Mouse (Mus musculus) layer of hippocampus, postnatal 25 days (tissue): Measurements from ENCODE around the gene Zfp36l2. TPM values are rescaled to one million over a fixed set of nuclear protein-coding genes. Genes with fewer than 3 reads are reported as not detected.

Source experiments
- DNase-seq, 2 experiments: peaks; one replicate each; pipeline ENCODE4 v3.0.0; 2022; ENCODE audit warnings: mixed read lengths in 2 of 2, low spot score in 1 of 2; ENCODE audit errors: extremely low spot score in 1 of 2
- total RNA-seq, 2 experiments: library from RNA; stranded (reverse); gene quantifications; 2 replicates each; pipeline ENCODE4 v1.2.3; 2021

Gene Zfp36l2
- total RNA-seq, 2 experiments from 2014 or later: 26.6 to 28.7 TPM

DNA sequence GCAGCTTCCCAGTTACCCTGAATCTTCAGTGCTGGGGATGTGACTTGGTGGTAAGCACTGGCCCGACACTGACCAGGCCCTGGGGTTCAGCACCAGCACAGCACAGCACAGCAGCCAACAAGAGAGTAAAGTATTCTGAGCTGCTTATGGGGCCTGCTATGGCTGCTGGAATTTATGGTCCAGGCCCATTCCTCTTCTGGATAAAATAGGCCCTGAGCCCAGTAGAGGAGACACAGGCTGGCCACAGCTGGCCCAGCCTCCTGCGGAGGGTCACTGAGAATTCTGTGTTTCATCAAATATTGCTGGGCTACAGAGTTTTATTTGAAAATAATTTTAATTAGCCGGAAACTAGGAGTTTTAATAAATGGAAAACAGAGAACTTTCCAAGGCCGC, 7.8 kb downstream of the Zfp36l2 start:
- DNase-seq: no peak

DNA sequence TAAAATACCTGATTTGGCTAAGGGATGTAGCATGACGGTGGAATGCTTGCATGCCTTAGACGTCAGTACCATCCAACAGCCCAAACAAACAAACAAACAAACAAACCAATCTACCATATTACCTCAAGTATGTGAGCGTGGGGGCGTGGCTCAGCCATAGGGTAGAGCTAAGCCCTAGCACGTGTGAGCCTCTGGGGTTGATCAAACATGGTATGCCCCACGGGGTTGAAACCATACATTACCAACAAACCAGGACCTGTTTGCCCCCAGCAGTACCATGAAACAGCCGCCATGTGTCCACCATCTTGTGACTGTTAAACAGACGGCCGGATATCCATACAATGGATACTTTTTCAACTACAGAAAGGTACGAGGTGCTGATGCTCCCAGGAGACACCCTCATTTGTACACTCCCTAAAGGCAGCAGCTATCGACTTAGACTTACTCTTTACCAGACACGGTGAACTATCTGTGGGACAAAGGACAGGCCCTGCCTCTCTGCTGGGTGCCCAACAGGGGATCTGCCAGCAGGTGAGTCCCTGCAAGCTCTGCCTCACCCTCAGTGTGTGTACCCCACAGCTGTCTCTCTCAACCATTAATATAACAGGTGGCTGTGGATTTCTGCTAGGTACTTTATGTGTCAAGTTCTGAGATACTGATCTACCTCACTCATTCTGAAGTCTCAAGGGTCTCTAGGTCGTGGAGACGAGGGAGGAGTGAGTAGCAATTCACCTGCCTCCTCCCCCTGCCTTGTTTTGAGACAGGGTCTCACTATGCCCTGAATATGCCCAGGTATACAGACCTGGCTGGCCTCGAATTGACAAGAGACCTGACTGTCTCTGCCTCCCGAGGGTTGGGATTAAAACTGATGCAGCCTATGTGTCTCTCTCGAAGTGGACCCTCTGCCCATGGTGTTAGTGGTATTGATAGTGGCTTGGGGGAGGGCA, 8.4 kb downstream of the Zfp36l2 start:
- DNase-seq: no peak

DNA sequence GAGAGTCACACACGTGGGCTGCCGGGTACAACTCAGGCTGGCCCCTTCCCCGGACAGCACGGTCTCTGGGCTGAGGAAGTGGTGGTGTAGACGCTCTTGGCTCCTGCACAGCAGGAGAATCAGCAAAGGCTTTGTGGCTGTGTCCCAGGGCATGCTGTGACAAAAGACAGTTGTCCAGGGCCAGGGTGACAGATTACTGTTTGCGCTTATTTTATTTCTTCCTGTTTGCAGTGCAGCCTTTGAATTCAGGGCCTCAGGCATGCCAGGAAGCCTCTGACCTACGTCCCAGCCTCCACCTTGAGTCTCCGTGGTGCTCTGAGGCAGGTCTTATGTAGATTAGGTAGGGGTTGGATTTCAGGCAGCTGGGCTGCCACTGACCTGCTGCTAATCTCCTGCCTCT, 10.3 kb downstream of the Zfp36l2 start:
- no peak for DNase-seq

DNA sequence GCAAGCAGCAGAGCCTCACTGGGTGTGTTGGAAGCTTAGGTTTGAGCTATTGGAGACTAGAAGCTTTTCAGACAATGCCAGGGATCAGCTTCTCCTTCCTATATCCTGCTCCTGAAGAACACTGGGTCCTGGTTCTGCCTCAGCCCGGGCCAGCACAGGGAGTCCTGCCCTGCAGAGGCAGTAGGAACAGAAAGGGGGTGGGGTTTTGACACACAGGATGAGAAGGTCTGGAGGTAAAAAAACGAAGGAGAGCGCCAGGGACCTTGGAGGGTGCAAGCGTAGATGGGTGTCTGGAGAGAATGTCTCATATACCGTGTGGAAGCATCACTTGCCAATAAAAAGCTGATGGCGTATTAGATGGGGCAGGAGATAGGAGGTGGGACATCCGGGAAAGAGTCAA, 11.3 kb downstream of the Zfp36l2 start:
- peak in 1 of 2 experiments; percentile 0 for DNase-seq

DNA sequence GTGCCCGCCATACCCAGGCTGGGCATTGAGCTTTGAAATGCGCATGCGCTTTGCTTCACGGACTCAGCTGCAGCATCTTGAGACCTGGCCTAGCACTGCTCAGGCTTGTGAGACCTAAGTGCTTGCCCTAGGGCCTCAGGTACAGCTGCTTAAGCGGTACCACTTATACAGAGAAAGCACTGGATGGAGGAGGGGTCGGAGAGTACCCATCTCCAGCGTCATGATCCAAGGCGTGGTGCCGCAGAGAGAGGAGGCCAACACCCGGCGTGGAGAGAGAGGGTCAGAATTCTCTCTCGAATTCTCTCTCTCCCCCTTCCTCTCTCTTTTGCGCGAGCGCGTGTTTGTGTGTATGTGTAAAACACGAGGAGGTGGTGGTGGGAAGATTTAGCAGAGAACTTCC, 12.6 kb downstream of the Zfp36l2 start:
- no peak for DNase-seq

DNA sequence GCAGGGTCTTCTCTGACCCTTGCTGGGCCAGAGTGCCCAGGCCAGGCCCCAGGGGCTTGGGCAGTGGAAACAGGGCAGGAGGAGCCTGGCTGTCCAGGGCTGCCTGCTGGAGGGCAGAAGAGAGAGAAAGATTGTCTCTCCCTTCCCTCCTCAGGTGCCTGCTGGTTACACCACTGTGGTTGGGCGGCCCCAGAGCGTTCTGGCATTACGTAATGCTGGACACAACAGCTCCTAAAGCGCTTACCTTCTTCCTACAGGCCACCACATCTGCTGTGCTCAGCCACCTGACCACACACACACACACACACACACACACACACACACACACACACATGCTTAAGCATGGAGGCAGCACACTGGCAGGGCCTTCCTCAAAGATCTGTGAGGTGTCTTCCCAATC, 20.4 kb downstream of the Zfp36l2 start:
- no peak for DNase-seq

DNA sequence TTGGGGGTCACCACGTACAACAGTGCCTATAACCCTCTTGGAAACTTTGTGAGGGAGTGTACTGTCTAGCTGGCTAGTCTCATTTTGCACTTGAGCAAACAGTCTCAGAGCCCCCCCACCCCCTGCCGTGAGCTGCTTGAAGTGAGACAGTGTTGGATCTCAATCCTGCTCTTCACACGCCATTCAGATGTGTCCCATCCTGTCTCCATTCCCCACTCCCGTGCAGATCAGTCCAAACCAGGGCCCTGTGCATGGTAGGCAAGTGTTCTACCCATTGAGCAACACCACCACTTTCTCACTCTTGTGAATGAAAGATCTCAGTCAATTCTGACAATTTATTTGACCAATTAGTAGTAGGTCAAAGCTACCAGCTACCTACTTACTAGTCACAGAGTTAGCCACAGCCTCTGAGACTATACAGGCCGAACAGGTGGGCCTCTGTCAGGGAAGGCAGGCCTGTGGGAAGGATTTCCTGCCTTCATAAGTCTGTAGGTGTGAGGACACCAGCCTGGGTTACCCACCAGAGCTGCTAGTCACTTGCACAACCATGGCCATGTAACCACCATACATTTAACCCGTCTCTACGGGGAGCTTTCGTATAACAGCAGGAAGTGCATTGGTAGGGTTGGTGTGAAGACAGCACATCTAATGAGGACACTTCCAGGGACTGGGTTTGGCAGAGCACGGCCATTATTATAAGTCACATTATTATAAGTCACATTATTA, 21.4 kb downstream of the Zfp36l2 start:
- DNase-seq: no peak

DNA sequence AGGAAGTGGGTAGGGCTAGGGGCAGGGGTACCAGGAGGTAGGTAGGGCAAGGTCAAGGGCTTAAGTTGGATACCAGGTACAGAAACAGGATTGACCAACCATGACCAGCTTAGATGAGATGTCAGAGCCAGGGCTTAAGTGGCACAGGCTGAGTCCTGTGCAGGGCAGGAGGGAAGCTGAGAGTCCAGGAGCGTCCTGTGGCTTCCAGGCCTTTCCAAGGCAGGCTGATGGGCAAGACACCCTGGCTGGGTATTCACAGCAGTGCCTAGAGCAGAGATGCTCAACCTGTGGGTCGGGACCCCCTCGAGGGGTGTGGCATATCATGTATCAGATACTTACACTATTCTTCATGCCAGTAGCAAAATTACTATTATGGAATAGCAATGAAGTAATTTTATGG, 22.0 kb downstream of the Zfp36l2 start:
- DNase-seq: no peak

DNA sequence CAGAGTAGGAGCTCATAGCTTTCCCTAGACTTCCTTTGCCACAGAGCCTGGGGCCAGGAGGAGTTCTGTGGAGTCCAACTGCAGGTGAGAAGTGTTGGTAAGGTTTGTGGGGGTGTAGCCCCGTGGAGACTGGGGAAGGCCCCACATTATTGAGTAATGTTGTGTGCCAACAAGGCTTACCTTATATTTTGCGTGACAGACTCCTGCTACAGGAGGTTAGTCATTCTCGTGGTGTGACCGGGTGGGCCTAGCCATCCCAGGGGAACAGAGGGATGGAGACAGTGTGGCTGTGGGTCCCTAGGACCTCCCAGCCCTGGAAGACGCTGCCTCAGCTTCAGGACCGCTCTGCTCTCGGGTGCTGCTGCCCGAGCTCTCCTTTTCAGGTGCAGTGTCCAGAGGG, 23.6 kb downstream of the Zfp36l2 start:
- peak in 1 of 2 experiments; percentile 0 for DNase-seq

DNA sequence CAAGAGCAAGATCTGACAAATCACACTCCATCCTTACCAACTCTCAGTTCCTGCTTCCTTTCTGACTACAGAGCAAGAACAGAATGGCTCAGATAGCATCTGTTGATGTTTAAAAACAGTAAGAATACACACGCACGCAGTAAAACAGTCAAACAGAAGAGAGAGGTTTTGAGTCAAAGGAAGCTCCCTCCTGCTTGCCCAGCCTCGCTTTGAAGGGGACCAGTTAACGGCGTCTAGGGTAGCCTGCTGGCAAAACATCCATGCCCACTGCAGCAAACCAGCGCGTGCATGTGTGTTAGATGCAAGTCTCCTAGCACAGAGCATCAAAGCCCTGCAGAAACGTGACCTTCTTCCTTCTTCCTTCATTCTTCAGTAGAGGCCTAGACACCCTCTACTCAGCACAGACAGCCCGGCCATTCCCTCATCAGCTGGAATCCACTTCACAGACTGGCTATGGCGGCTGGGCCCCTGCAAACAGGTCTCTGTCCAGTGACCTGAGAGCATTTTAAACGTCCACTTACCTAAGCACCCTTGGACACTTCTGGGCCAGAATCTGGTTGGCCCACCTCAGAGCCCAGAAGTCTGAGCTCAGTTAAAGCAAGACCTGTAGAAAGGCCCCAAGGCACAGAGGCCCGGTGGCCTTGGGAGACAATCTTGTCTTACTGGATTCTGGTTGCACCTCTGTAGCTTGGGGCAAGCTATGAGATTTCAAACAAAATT, 24.5 kb downstream of the Zfp36l2 start:
- DNase-seq: no peak

DNA sequence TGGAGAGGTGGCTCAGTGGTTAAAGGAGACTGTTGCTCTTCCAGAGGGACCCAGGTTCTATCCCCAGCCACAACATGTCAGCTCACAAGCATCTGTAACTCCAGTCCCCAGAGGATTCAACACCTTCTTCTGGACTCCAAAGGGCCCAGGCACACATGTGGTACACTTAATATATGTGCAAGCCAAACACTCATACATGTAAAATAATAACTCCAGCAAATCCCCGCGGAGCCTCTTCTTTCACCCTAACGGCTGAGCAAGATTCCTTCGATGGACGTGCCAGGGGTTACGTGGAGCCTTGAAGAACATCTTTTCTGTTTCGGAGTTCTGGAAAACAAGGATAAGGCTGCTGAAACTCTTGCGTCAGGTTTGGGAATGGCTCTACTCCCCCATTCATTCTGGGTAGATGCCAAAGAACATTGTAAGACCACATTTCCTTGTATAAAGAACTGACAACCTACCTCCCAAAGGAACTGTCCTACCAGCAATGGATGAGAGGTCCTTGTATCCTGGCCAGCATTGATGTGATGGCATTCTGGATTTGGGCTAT, 25.5 kb downstream of the Zfp36l2 start:
- no peak for DNase-seq

DNA sequence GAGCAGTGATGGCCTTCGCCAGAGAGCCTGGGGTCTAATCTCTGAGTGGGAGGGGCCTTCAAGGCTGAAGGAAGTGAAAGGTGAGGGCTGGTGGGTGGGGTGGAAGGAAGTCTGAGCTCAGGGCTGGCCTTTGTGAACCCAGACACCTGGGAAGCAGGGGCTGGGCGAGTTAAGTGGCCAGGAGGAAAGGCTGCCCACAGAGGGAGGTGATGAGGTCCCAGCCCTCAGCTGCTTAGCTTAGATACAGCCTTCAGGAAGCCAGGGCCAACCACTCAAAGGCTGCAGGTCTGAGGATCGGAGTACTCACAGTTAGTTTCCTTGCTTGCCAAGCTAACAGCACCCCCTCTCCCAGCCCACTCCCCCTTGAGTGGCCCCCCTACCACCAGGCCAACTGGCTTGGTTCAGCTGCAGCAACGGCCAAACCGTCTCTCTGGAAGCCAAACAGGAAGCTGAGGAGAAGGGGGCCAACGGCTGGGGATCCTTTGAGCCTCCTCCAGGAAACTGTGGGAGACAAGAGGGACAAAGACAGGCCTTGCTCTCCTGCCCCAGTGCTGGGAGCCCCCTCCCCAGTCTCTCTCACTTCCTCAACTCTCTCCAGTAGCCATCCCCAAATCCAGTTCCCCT, 26.4 kb downstream of the Zfp36l2 start:
- DNase-seq: no peak

DNA sequence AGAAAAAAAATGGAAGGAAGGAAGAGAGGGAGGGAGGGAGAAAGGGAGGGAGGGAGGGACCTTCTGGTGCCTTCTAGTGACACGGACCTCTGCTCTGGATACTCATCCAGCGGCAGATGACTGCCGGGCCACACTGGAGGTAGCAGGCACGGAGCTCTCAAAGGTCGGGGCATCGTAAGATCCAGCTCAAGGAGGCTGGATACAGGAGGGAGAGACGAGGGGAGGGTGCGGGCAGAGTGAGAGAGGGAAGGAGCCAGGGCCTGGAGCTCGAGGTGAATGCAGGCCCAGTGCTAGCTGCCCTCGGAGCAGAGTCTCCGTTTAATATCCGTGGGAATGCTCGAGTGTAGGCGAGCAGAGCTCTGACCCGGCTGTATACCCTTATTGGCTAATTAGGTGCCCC, 28.9 kb downstream of the Zfp36l2 start:
- DNase-seq: no peak

DNA sequence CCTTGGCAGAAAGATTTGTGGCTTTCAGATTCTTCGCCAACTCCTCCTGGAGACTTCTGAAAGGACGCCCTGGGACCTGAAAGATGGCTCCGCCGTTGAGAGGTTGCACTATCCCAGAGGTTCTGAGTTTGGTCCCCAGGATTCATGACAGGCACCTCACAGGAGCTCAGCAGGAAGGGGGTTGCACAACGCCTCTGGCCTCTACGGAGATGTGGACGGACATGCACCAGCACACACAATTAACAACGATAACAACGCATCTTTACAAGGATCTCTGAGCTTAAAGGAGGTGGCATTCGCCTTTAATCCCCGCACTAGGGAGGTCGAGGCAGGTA, 29.3 kb downstream of the Zfp36l2 start:
- DNase-seq: no peak

DNA sequence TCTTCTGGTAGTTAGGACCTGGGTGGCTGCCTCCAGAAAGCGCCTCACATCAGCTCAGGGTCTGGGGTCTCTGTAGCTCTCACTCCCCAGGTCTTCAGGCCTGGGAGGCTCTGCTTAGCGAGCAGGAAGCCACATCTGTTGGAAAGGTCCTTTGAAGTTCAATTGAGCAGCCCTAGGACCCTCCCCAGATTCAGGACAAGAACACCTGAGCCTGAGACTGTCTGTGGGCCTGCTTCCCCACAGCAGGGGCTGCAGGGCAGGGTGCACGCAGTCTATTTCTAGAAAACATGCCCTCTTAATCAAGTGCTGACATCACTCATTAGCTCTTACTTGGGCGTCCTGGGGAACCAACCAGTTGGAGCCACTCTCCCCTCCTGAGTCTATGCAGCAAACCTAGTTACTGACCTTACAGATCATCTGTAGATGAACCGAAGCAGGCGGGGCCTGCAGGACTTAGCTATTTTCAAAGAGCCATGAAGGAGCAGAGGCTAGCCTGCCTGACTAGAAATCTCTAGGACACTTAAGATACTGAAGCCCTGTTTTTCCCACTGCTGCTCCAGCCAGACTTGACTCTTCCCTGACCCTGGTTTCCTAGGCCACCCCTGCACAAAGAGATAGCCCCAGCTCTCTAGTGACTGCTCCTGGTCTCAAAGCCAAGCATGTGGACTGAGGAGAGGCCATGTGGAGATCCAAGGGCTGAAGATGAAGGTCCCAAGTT, 29.8 kb downstream of the Zfp36l2 start:
- no peak for DNase-seq

DNA sequence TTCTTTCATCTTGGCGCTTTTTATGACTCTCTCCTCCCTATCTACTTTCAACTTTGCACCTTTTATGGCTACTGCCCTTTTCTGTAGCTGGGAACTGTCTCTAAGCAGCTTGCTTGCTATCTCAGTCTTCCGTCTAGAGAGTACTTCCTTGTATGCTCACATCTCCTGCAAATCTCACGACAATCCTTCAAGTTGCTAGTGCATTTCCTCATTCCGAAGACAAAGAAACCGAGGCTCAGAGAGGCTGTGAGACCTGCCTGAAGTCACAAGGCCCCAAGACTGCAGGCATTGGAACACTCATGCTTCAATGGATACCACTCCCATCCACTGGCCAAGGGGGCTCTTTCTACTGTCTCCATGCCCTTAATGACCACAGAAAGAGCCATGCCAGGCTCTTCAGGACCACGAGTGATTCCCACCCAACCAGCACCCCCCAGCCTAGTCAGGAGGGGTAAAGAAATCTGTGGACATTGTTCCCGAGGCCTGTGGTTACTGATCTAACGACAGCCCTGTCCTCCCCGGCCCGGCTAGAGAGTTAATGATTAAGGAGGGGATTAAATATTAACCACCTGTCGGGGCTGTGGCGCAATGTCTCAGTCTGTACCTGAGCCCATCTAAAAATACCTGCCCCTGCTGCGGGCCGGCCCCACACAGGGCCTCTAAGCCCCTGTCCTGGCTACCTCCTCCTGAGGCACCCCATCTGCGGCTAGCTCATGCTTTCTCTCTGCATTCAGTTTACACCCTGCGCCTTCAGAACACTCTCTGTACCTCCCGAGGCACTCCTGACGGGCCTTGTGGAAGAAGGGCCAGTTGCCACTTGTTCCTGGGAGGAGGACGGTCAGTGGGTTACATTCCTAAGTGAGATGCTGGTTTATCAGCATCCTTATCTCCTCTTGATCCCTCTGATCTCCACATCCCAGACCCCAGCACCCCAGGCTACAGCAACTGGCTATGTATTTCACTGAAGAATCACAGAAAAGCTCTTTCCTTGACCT, 30.7 kb downstream of the Zfp36l2 start:
- DNase-seq: no peak

DNA sequence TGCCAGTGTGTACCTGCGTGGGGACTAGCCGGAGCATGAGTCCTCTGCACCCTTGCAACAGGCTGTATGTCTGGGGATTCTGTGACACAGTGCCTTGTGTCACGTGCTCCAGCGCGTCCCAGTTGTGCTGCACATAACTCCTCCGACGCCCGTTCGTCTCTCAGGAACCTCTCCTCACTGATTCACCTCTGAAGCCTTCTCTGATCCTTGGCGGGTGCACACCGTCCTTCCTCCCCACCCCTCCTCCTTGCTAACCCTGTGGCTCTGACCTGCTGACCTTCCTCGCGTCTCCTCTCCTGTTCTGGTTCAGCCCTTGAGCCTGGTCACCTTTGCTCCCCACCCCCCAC, 31.5 kb downstream of the Zfp36l2 start:
- no peak for DNase-seq

DNA sequence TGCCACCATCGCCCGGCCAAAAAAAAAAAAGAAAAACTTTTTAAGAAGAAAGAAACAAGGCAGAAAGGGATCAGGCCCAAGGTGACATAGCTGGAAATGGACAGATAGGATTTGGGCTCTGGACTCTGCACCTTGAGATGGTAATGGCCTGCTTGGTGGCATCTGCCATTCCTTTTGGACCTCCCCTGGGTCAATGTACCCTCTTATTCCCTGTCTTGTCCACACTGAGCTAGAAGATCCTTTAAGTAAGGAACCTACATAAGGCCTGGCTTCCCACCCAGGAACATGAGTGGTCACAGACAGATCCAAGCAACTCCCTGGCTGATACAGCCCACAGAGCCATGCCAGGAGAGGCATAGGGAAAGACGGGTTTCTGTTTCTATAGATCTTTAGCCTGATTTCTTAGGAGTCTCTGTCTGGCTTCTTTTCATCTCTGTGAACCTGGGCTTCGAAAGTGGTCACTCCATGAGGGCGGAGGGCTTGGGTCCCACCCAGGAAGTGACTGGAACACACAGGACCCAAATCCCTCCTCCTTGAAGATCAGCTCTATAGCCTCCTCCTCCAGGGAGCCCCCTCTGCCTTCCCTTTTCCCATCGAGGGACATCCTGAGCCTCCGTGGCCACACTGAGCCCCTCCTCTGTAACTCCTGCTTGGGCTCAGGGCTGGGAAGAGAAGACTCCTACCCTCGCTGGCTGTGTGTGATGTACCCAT, 32.1 kb downstream of the Zfp36l2 start:
- DNase-seq: no peak
